Mouse (Mus musculus) hindbrain, embryonic 16.5 days (tissue): ENCODE data around the gene Ptpru. TPM values are rescaled to one million over a fixed set of nuclear protein-coding genes. Genes with fewer than 3 reads are reported as not detected.

Experiments
- ATAC-seq: fragments of 200-750 bp; cut with Nextera tagmentation; 2 replicates; pipeline ENCODE4 v1.8.0; 2017; ENCODE audit warnings: moderate TSS enrichment, moderate library complexity
- H3K27ac ChIP-seq: fragments of 300-500 bp; sonication (generic); 2 replicates; pipeline ENCODE4 v1.5.1; 2014; ENCODE audit warnings: low read depth, mild to moderate bottlenecking, control low read depth, low read length, moderate library complexity
- H3K27me3 ChIP-seq: fragments of 300-500 bp; sonication (generic); replicated peaks from 2 replicates; pipeline ENCODE4 v1.6.1; 2014; ENCODE audit warnings: low read length; ENCODE audit not compliant: control insufficient read depth, insufficient read depth
- H3K36me3 ChIP-seq: fragments of 300-500 bp; sonication (generic); 2 replicates; pipeline ENCODE4 v1.6.1; 2014; ENCODE audit warnings: mild to moderate bottlenecking, low read length, moderate library complexity, mixed read lengths; ENCODE audit not compliant: control insufficient read depth, insufficient read depth
- H3K4me1 ChIP-seq: fragments of 300-500 bp; sonication (generic); 2 replicates; pipeline ENCODE4 v1.6.1; 2014; ENCODE audit warnings: low read depth, low read length; ENCODE audit not compliant: control insufficient read depth, insufficient read depth
- H3K4me2 ChIP-seq: fragments of 300-500 bp; sonication (generic); 2 replicates; pipeline ENCODE4 v1.6.1; 2014; ENCODE audit warnings: mild to moderate bottlenecking, low read length, control low read depth, moderate library complexity
- H3K4me3 ChIP-seq: fragments of 300-500 bp; sonication (generic); 2 replicates; pipeline ENCODE4 v1.5.1; 2014; ENCODE audit warnings: mild to moderate bottlenecking, low read length, control low read depth, moderate library complexity
- H3K9ac ChIP-seq: fragments of 300-500 bp; sonication (generic); 2 replicates; pipeline ENCODE4 v1.6.1; 2014; ENCODE audit warnings: low read depth, mild to moderate bottlenecking, control low read depth, low read length, moderate library complexity
- H3K9me3 ChIP-seq: fragments of 300-500 bp; sonication (generic); 2 replicates; pipeline ENCODE4 v1.6.1; 2014; ENCODE audit warnings: mild to moderate bottlenecking, low read length, moderate library complexity; ENCODE audit not compliant: control insufficient read depth
- WGBS: fragments of 180-500 bp; shearing (Covaris S2); extraction: QIAGEN DNeasy Blood & Tissue Kit; methylation state at CpG from one replicate; pipeline ENCODE4 v1.1.7; 2014; 5-methylcytosine and 5-hydroxymethylcytosine counted together
- polyA plus RNA-seq: library from polyadenylated mRNA; unstranded; fragments of >200 nt; fragmentation: Nextera tagmentation; extraction: Ambion mirVana; gene quantifications from 2 replicates; pipeline ENCODE4 v1.2.1, GENCODE M21; 2015

The Ptpru gene
- polyA plus RNA-seq, 1 experiment from 2014 or later = 25.0 TPM

DNA sequence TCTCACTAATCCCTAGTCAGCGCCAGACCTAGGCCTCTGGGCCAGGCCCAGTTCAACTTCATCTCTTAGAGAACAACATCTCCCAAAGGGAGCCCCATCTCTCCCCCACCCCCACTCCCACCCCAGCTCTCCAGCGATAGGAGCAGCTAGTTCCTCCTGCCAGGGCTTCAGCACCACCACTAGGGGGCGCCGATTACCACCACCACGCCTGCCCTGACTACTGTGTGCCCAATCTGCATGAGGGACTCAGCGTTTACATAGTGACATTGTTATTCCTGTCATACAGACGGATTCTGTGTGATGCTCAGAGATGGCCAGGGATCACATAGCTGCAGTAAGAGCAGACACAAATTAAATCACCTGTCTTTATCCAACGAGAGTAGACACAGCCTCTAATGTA, 12.3 kb downstream of the Ptpru start:
- WGBS = 59% methylated on average over 8 of the region's 8 CpGs
- H3K27me3 ChIP-seq = no peaks in the 10 kb centered on the region
- no peaks in the 10 kb centered on the region for H3K9me3 ChIP-seq
- ATAC-seq = no peak
- no peak overlapping the region for H3K9ac ChIP-seq
- H3K36me3 ChIP-seq = no peaks in the 10 kb centered on the region
- peaks cover 14% of the 10 kb centered on the region for H3K4me1 ChIP-seq
- no peak overlapping the region for H3K4me2 ChIP-seq
- H3K4me3 ChIP-seq = no peak overlapping the region
- H3K27ac ChIP-seq = no peak overlapping the region

GRCm38 (mm10) chr4:131824939-131825338, 13.1 kb downstream of the Ptpru start:
- peaks cover 14% of the 10 kb centered on the region for H3K4me1 ChIP-seq
- no peak for ATAC-seq
- H3K9me3 ChIP-seq = no peaks in the 10 kb centered on the region
- no peaks in the 10 kb centered on the region; the same call in 1 of the 2 replicates for H3K27me3 ChIP-seq
- H3K4me3 ChIP-seq = no peak overlapping the region
- no peak overlapping the region for H3K4me2 ChIP-seq
- H3K36me3 ChIP-seq = no peaks in the 10 kb centered on the region
- H3K9ac ChIP-seq = no peak overlapping the region
- no peak overlapping the region for H3K27ac ChIP-seq
- 24% methylated on average over 3 of the region's 3 CpGs for WGBS

DNA sequence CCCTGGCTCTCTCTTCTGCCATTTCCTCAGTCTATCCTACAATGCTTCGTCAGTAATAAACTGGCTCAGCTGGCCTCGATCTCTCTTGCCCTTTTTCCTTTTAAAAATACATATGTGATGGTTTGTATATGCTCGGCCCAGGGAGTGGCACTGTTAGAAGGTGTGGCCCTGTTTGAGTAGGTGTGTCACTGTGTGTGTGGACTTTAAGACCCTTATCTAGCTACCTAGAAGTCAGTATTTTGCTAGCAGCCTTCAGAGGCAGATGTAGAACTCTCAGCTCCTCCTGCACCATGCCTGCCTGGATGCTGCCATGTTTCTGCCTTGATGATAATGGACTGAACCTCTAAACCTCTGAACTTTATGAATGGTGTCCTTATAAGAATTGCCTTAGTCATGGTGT, 15.5 kb downstream of the Ptpru start:
- Histone ChIP-seq H3K36me3 (no peaks in the 10 kb centered on the region), H3K27me3 (no peaks in the 10 kb centered on the region; the same call in 1 of the 2 replicates), H3K9ac (no peak overlapping the region), H3K4me2 (no peak overlapping the region), H3K4me1 (peaks cover 14% of the 10 kb centered on the region), H3K9me3 (no peaks in the 10 kb centered on the region), H3K27ac (no peak overlapping the region), H3K4me3 (no peak overlapping the region)
- ATAC-seq = no peak
- WGBS = 95% methylated on average over 3 of the region's 3 CpGs

- 0 out of 2 replicates have a peak, but pooled peaks have one; percentile 54 for ATAC-seq
- 0 out of 2 replicates have a peak overlapping the region, but pooled peaks have one; percentile 29 for H3K27ac ChIP-seq
- peak overlapping the region; percentile 31; the same call in 1 of the 2 replicates for H3K9ac ChIP-seq
- no peak overlapping the region for H3K4me3 ChIP-seq
- H3K4me1 ChIP-seq = peaks cover 9% of the 10 kb centered on the region
- peak overlapping the region; percentile 12; the same call in 1 of the 2 replicates for H3K4me2 ChIP-seq
- H3K9me3 ChIP-seq = no peaks in the 10 kb centered on the region
- no peaks in the 10 kb centered on the region; the same call in 1 of the 2 replicates for H3K27me3 ChIP-seq
- no peaks in the 10 kb centered on the region for H3K36me3 ChIP-seq
- whole genome bisulfite sequencing = 22% methylated on average over 16 of the region's 16 CpGs
Observed at GRCm38 (mm10) chr4:131821161-131821731, 16.8 kb downstream of the Ptpru start.

- Histone ChIP-seq H3K4me2 (no peak overlapping the region), H3K4me3 (no peak overlapping the region), H3K36me3 (no peaks in the 10 kb centered on the region), H3K9me3 (no peaks in the 10 kb centered on the region), H3K27me3 (no peaks in the 10 kb centered on the region; the same call in 1 of the 2 replicates), H3K9ac (no peak overlapping the region), H3K4me1 (peaks cover 9% of the 10 kb centered on the region), H3K27ac (no peak overlapping the region)
- no peak for ATAC-seq
- WGBS = 53% methylated on average over 23 of the region's 23 CpGs
Observed at GRCm38 (mm10) chr4:131818926-131819325, 19.2 kb downstream of the Ptpru start.

DNA sequence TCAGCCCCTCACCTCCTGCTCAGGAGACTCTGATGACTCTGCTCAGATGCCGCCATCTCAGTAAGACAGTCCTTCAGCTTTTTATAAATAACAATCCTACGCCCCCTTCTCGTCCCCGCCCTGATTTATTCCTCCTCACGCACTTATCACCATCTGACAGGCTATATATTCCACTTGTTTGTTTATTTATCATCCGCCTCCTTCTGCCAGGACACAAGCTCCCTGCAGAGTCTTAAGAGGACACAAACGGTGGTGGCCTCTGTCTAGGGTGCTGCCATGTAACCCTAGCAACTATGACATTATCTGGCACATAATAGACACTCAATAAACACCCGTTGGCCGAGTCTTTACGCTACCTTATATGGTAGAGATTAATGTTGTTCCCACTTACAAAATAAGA, 22.3 kb downstream of the Ptpru start:
- Histone ChIP-seq H3K36me3 (no peaks in the 10 kb centered on the region), H3K9ac (no peak overlapping the region), H3K9me3 (no peaks in the 10 kb centered on the region), H3K4me1 (no peaks in the 10 kb centered on the region), H3K4me2 (no peak overlapping the region), H3K27ac (no peak overlapping the region), H3K27me3 (no peaks in the 10 kb centered on the region; the same call in 1 of the 2 replicates), H3K4me3 (no peak overlapping the region)
- no peak for ATAC-seq
- WGBS = 72% methylated on average over 10 of the region's 10 CpGs

DNA sequence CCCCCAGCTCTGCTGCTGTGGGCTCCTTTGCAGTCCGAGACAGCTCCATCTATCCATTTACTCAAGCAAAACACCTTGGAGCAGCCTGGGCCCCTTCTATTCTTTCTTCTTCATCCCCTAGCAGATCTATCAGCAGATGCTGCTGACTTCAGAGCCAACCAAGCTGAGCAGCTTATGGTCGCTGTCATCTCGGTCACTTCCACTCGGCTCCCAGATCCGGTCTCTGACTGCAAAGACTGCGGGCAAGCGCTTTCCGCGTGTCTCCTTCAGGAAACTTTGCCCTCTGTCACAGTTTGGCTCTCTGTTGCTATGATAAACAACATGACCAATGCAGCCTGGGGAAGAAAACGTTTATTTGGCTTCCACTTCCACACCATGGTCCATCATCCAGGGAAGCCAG, 23.2 kb downstream of the Ptpru start:
- Histone ChIP-seq H3K9me3 (no peaks in the 10 kb centered on the region), H3K36me3 (no peaks in the 10 kb centered on the region), H3K27me3 (no peaks in the 10 kb centered on the region), H3K4me2 (no peak overlapping the region), H3K9ac (no peak overlapping the region), H3K4me1 (no peaks in the 10 kb centered on the region), H3K4me3 (no peak overlapping the region), H3K27ac (no peak overlapping the region)
- WGBS = 88% methylated on average over 10 of the region's 10 CpGs
- ATAC-seq = no peak

DNA sequence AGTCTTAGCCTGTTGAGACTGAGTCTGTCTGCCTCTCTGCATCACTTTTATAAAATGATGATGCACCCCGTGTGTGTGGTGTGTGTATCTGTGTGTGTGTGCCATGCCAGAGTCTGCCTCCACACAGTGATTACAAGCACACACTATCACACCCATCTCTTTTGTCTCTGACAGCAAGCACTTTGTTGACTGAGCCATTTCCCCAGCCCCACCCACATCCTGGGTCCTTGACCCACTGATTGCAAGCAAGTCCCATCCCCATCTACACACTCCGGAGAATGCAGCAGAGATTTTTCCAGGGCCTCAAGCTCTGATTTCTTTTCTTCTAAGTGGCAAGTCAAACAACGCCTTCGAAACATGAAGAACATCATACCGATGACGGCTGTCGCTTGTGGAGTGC, 24.3 kb downstream of the Ptpru start:
- H3K27ac ChIP-seq = no peak overlapping the region
- no peak overlapping the region for H3K9ac ChIP-seq
- H3K4me2 ChIP-seq = no peak overlapping the region
- no peaks in the 10 kb centered on the region for H3K27me3 ChIP-seq
- 92% methylated on average over 7 of the region's 7 CpGs for WGBS
- no peaks in the 10 kb centered on the region for H3K4me1 ChIP-seq
- no peaks in the 10 kb centered on the region for H3K9me3 ChIP-seq
- H3K36me3 ChIP-seq = no peaks in the 10 kb centered on the region
- ATAC-seq = no peak
- no peak overlapping the region for H3K4me3 ChIP-seq

GRCm38 (mm10) chr4:131812458-131812857, 25.6 kb downstream of the Ptpru start:
- no peak for ATAC-seq
- H3K27ac ChIP-seq = no peak overlapping the region
- H3K36me3 ChIP-seq = no peaks in the 10 kb centered on the region
- no peaks in the 10 kb centered on the region for H3K4me1 ChIP-seq
- H3K4me2 ChIP-seq = no peak overlapping the region
- no peaks in the 10 kb centered on the region for H3K27me3 ChIP-seq
- H3K9ac ChIP-seq = no peak overlapping the region
- no peak overlapping the region for H3K4me3 ChIP-seq
- 74% methylated on average over 11 of the region's 11 CpGs for WGBS
- H3K9me3 ChIP-seq = no peaks in the 10 kb centered on the region
